Mouse (Mus musculus) G1E (cell line): Measurements from ENCODE around the gene Cacnb3.

Source experiments
- CTCF ChIP-seq: IDR thresholded peaks from 2 replicates; pipeline ENCODE4 v1.5.1; 2012; ENCODE audit warnings: low read depth, low read length, inconsistent platforms, mixed read lengths
- GATA1 ChIP-seq: IDR thresholded peaks from 2 replicates; pipeline ENCODE4 v1.6.1; 2012; ENCODE audit warnings: borderline replicate concordance, low read length, inconsistent platforms, mixed read lengths

DNA sequence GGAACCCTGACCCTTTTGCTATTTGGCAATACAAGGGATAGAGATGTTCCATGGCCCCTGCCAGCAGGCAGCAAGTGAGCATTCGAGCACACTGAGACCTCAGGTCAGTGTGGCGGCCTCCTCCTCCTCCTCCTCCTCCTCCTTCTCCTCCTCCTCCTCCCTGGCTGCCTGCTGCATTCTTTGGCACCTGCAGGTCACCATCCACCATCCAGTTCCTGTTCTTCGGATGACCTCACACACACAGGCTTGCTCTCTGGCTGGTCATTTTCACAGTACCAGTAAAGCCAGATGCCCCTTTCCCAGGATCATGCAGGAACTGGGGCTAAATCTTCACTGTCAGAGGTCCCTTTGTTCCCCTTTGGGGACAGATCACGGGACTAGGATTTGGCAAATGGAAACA lies 39.2 kb upstream of the Cacnb3 start:
- no peak for TF ChIP-seq CTCF
- no peak for TF ChIP-seq GATA1
